Mouse (Mus musculus): ENCODE results near the gene Sh3kbp1.

Sh3kbp1 gene

DNA sequence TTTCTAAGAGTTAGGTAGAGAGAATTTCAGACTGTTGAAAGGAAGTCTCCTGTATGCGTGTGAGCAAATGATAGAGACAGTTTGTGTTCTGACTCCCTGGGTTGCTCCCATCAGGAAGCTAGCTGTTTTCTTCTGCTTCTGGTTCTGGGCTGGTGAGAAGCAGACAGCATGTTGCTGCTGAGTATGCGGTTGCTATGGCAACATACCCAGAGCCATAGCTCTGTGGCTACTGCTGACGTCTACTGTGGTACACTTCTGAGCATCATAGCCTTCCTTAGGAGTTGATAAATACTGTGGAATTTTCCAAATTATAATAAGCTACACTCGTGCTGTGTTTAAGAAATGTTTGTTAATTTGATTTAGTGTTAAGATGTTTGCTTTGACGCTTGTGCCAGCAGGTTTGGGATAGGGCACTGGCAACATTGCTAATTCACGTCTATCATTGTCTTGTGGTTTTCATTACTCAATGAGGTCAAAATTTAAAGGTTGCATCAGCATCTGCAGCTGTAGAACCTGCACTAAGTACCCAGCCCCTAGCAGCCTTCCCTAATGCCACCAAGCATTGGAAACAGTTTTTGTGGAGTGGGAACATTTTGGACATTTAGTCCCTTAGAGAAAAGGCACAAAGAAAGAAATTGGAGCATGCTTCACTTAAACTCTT is 202.2 kb downstream of the Sh3kbp1 start:
- in situ Hi-C loops (cut with MboI, MseI), result no loop called here

- in situ Hi-C loops (cut with MboI, MseI), result no loop called here
These were observed 204.1 kb downstream of the Sh3kbp1 start for GRCm38 (mm10) chrX:159831176-159831575.

GRCm38 (mm10) chrX:159835239-159835638 is 208.2 kb downstream of the Sh3kbp1 start:
- in situ Hi-C loops (cut with MboI, MseI), result no loop called here

DNA sequence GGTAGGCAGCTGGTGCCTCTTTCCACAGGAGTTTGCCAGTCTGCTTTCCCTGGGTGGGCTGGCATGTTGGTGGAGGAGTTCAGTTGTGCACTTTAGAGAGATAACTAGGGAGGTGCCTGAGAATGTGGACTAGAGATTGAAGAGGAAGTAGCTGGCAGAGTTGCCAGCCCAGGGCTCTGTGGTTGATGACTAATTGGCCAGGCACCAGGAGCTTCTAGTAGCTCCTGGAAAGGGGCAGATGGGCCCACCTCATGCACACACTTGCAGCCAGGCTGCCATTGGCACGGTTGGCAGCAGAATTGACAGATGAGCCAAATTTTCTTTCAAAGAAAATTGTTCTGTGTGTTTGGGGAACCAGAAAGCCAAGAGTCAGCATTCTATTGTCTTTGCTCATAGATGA is 210.3 kb downstream of the Sh3kbp1 start:
- in situ Hi-C loops (cut with MboI, MseI), result no loop called here

DNA sequence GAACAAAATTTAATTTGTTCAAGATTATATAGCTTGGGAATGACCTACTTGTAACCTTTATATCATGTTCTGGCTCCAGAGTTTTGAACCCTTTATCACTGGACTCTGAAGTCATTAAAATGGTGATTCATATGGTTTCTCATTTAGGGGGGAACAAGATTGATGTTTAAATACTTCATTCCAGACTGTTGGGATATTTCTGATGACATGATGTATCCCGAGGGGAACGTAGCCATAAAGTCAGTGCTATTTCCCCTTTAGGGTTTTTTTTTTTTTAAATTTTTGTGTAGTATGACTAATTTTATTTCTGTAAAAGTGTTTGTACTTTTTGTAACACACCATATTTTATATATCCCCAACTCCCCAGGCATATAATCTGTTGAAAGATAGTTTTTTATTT is 212.7 kb downstream of the Sh3kbp1 start:
- in situ Hi-C loops (cut with MboI, MseI), result no loop called here

- in situ Hi-C loops (cut with MboI, MseI), result no loop called here
These were observed 213.2 kb downstream of the Sh3kbp1 start for GRCm38 (mm10) chrX:159840225-159840624.

DNA sequence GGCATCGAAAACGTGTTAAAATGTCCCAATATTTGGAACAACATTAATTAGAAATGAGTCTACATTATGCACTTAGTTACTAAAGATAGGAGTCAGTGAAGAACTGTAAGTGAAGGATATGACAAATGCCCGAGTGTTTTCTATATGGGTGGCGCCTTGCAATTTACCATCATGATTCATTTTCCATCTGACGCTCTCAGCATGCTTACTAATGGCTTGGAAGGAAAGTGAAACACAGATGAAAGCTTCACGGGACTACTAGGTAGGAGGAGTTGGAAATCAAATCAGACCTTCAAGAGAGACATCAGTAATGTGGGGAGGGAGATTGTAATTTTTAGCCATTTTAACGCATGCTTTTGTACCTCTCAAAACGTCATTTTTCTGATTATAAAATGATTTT is 223.7 kb downstream of the Sh3kbp1 start:
- in situ Hi-C loops (cut with MboI, MseI), result no loop called here

DNA sequence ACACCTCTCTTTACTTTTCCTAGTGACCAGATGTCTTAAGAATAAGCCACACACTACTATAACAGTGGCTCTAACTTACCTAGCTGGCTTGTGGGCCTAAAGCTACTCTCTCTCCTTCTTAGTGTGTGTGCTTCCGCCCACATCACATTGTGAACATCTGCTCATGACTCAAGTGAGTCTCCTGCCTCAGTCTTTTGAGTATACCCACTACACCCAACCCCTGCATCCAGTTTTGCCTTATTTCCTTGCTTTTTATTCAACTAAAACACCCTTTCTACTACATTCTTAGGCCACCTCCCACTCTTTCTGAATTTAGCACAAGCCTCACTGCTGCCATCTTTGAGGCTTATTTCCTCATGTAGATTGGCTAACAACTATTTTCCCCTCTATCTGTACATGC is 229.8 kb downstream of the Sh3kbp1 start:
- in situ Hi-C loops (cut with MboI, MseI), result no loop called here

GRCm38 (mm10) chrX:159858126-159858525 is 231.1 kb downstream of the Sh3kbp1 start:
- in situ Hi-C loops (cut with MboI, MseI), result no loop called here

GRCm38 (mm10) chrX:159860841-159861530 is 233.9 kb downstream of the Sh3kbp1 start:
- in situ Hi-C loops (cut with MboI, MseI), result loop anchor here in 1 of 2 experiments (10.0 kb wide), 1 partner anchor 1376 kb away; no protein-coding TSS in a partner anchor

GRCm38 (mm10) chrX:159867660-159868059 is 240.6 kb downstream of the Sh3kbp1 start:
- in situ Hi-C loops (cut with MboI, MseI), result loop anchor here in 1 of 2 experiments (10.0 kb wide), 1 partner anchor 1383 kb away; no protein-coding TSS in a partner anchor

DNA sequence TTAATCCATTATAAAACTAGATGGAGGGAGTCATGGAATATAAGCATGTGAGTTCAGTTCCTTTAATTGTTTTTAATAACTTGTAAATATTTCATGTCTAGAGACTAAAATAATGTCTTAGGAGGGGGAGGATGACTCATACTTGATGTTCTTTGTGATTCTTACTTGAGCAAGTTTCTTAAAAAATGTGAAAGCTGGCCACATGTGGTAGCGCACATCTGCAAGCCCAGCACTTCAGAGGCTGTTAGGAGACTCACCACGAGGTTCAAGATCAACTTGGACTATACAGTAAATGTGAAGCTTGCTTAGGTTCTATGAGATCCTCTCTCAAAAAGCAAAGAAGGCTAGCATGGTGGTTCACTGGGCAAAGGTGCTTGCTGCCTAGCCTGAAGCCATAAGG is 245.4 kb downstream of the Sh3kbp1 start:
- in situ Hi-C loops (cut with MboI, MseI), result no loop called here

DNA sequence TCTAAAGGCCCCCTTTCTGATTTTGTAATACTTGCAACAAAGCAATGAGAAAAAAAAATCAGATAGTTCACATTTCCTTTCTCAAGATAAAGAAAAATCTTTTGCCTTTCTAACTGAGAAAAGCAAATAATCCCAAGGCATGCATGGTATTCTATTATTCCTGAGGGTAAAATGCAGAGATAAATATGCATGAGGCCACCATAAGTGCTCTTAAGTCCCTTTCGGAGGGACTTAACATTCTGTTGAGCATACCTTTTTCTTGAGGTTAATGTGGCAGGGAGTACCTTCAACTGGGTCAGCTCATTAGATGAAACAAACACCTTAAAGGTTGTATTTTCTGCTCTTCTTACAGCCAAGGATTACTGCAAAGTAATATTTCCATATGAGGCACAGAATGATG is 250.7 kb downstream of the Sh3kbp1 start:
- in situ Hi-C loops (cut with MboI, MseI), result no loop called here

GRCm38 (mm10) chrX:159879455-159879854 is 252.4 kb downstream of the Sh3kbp1 start:
- in situ Hi-C loops (cut with MboI, MseI), result no loop called here

- in situ Hi-C loops (cut with MboI, MseI), result no loop called here
These were observed 254.5 kb downstream of the Sh3kbp1 start for GRCm38 (mm10) chrX:159881576-159881975.

- in situ Hi-C loops (cut with MboI, MseI), result loop anchor here in 1 of 2 experiments (5.0 kb wide), 1 partner anchor 89 kb away; no protein-coding TSS in a partner anchor
These were observed 269.5 kb downstream of the Sh3kbp1 start for GRCm38 (mm10) chrX:159896536-159896935.

GRCm38 (mm10) chrX:159898110-159898509 is 271.0 kb downstream of the Sh3kbp1 start:
- in situ Hi-C loops (cut with MboI, MseI), result loop anchor here in 1 of 2 experiments (5.0 kb wide), 1 partner anchor 91 kb away; no protein-coding TSS in a partner anchor

DNA sequence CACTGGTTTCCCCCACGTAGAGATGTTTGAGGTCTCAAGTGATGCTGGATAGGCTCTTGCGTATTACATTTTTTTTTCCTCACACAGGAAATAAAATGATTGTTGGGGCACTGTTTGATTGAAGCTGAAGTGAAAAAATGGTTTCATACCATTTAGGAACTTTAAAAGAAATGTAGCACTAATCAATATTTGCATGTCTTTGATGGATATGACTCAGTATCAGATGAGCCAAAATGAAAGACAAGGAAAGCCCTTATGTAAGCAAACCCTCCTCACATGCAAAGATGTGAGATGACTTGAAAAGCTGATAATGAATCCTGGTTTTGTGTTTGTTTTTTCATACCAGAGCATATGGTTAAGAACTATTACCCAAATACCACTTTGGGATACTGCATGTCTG is 272.0 kb downstream of the Sh3kbp1 start:
- in situ Hi-C loops (cut with MboI, MseI), result loop anchor here in 1 of 2 experiments (5.0 kb wide), 1 partner anchor 92 kb away; no protein-coding TSS in a partner anchor

- in situ Hi-C loops (cut with MboI, MseI), result no loop called here
These were observed 276.3 kb downstream of the Sh3kbp1 start for GRCm38 (mm10) chrX:159903421-159903820.

DNA sequence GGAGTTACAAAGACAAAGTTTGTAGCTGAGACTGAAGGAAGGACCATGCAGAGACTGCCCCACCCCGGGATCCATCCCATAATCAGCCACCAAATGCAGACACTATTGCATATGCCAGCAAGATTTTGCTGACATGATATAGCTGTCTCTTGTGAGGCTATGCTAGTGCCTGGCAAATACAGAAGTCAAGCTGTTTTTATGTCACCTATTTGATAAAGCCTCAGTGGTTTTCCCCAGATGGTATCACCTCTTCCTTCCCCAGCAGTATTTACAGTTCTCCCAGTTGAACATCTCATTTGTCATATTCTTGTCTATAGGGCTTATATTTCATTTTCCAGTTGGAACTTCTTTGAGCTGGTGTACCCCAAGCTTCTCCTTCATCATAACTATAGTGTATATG is 280.6 kb downstream of the Sh3kbp1 start:
- in situ Hi-C loops (cut with MboI, MseI), result no loop called here

DNA sequence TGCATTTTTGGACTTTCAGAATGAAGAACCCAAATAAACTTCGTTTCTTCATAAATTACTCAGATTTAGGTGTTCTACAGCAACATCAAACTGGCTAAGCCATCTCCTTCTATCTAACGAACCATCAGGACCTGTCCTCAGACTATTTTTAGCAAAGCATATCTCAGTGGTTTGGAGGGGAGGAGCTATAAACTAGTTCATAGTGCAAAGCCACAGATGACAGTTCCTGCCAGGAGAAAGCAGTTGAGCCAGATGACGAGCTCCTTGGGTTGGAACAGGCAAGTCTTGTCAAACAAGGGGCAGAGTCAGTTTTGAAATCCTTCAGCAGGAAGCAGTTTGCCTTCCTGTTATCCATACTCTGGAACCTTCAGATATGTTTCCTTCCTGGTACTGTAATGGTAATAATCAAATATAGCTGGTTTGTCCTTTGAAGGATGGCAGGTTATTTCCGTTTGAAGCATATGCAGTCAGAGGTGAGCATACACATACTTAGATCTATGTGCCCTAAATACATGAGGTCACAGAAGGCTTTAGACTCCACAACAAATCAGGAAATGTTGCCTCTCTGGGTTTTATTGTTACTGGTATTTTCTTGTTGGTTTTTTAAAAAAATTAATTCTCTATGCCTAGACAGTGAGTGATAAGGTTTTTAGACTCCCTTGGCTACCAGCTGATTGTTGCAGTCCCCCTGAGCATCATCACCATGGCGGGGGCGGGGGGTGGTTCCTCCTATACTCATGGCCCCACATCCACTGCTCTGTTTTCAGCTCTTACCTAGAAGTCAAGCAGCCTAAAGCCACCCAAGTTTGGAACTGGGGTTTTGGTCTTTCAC is 282.6 kb downstream of the Sh3kbp1 start:
- in situ Hi-C loops (cut with MboI, MseI), result no loop called here

DNA sequence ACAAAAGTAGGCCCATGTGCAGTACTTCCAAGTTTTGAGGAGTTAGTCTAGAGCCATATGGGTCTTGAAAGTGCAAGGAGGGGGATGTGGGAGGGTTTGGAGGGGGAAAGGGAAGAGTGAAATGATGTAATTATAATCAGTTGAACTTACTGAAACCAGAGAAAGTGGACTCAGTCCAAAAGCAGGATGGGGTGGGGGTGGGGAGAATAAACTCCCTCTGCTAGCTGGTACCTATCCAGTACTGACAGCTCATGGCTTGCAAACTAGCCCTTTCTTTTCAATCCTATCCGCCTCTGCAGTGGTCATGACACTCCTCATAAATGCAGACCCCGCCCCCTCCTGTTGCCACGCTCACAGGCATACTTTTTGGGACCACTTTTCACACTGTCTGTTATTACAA is 283.5 kb downstream of the Sh3kbp1 start:
- in situ Hi-C loops (cut with MboI, MseI), result no loop called here

Data from T-helper 17 cell (primary cell).